Mouse (Mus musculus) megakaryocyte, adult 5-6 weeks (primary cell): ENCODE data around the gene Zfp277. TPM values are rescaled to one million over a fixed set of nuclear protein-coding genes. Genes with fewer than 3 reads are reported as not detected.

Source experiments
- ATAC-seq: 2 replicates; pipeline ENCODE4 v1.8.0; 2016; ENCODE audit warnings: mild to moderate bottlenecking, inconsistent platforms; ENCODE audit not compliant: poor library complexity, severe bottlenecking
- total RNA-seq, 2 experiments: library from RNA; stranded (forward) in 1 of 2; stranded (reverse) in 1 of 2; fragments of 153-499, 151-499 nt in 1 of 2; fragments of 221-1000, 200-1000 nt in 1 of 2; gene quantifications; 2 replicates each; pipeline versions ENCODE4 v1.2.3 to v1.2.4; 2015 to 2017

Zfp277 gene
- 38.3 and 44.2 TPM in 2 replicates for total RNA-seq (2015)
- 43.9 and 44.6 TPM in 2 replicates for total RNA-seq (2017)

DNA sequence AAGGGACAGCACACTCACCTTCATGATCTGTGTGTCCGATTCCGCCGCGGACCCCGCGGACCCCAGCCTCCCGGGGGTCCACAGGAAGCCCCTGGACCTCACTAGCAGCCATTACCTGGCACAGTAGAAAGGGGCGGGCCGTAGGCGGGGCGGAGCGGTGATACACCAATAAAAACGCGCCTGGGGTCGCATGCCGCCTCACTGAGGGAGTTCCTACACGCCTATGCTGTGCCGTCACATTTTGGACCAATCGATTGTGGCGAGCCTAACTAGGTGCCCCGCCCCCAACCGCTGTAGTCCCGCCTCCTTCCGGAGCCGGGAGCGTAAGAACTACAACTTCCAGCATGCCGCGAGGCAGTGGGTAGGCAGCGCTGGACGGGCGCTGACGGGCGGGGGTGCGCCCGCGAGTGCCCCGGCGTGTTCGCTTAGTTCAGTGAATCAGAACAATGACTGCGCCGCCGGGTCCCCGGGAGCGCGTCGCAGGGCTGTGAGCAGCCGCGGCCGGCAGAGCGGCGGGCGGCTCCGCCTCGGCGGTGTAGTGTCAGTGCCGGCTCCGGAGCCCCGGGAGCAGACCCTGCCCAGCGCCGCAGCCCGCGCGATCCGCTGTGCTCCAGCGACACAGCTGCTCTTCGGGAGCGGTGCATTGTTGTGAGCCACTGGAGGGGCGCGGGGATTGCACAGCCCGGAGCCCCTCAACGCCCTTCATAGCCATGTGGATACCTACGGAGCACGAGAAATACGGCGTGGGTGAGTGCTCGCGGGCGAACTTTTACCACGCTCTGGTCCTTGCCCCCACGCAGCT is at the start of gene Zfp277, which contains the start of gene Dock4:
Gene Zfp277 (minus strand): TSS at position 255 of the 802 bp plus-strand sequence.
Gene Dock4 (plus strand): TSS at position 305 of the 802 bp plus-strand sequence.
- peak; percentile 91 for ATAC-seq

DNA sequence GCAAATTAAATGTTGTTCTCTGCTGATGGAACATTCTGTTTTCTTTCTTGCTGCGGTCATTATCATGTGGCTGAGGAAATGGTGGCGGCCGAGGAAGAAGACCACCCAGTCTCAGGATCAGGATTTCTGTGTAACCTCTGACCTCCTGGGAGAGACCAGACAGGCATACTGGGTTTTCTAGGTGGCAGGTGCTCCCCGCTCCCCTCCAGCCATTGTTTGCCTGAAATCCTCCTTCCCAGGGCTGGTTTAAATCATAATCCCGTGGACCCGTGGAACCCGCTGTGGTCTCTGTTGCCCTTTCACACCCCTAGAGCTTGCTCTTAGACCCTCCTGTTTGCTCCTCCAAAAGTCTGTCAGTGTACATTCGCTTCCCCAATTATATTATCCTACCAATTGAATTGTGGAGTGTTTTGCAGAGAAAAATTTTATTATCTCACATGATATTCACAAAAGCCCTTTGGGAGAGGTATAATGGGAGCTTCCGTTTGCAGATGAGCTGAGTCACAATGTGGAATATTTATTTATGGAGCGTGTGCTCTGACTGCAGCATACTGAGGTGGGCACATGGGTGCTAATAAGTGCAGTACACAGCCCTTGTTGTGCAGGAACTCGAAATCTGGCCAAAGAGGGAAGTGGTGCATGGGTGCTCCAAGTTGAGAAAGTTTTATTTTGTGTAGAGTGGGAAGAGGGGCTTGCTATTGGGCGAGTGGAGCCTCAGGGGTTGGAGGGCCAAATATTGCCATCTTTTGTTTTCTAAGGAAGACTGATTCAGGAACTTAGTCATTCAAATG is 40.5 kb upstream of the Zfp277 start:
- ATAC-seq, result peak; percentile 54; the same call in 1 of the 2 replicates

DNA sequence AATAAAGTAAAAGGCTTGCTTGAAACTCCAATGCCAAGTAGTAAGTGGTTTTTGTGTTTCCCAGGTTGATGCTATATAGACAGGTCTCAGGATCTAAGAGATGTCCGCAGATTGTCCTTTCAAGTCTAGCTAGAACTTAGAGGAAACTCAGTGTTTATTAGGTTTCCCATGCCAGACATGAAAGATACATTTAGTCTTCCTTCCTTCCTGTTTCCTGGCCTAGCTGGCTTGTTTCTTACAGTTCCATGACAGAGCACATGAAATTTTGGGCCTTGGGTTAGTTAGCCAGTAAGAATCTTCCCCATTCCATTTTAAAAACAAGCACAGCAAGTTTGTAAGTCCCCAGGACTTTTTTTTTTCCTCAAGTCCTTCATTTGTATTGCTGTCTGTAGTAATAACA is 39.5 kb upstream of the Zfp277 start:
- ATAC-seq, result no peak

DNA sequence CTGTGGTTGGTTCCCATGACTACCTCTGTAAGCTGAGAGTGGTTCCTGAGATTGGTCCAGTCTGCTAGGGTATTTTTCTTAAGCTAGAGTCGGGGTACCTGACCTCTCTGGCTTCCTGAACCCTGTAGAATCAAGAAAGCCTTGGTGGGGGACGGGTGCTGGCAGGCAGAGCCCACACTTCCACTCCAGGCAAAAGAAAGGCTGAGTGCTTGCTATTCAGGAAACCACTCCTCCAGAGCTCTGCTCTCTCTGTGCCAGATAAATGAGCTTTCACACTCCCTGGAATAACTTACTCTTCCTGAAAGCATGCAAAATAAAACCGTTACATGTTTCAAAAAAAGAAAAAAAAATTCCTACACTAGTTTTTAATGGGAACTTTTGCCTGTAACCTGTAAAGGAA is 38.5 kb upstream of the Zfp277 start:
- no peak for ATAC-seq

DNA sequence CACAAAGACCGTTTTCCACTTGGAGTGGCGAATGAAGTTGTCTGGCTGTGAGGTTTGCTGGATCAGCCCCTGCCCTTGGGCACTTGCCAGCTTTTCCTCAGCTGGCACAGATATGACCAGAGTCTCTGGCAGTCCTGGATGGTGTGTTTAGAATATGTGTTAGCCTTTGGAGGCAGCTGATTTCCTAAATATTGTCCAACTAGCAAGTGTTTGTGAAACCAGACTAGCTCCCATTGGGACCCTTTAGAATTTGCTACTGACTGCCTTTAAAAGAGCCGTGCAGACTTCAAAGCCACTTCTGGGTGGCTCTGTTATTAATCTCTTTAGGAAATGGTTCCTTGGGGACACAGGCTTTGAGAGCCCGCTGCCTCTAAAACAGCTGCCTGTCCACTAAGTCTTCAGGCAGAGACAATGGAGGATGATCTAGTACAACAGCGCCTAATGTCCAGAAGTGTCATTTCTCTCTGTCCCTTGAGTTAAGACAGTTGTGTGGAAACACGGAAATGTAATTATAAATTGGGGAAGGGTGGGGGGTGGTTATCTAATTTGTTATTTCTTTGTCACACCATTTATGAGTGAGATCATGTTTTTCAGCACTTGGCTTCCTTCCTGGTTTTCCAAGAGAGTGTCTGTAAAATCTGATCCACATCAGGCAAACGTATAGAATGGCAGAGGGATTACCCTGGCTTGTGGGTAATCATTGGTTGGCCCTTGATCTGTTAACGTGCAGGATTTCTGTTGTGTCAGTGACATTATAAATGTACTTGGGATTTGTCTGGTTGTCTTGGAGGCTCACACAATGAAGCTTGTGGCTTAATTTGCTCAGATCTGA is 32.1 kb upstream of the Zfp277 start:
- ATAC-seq, result no peak

DNA sequence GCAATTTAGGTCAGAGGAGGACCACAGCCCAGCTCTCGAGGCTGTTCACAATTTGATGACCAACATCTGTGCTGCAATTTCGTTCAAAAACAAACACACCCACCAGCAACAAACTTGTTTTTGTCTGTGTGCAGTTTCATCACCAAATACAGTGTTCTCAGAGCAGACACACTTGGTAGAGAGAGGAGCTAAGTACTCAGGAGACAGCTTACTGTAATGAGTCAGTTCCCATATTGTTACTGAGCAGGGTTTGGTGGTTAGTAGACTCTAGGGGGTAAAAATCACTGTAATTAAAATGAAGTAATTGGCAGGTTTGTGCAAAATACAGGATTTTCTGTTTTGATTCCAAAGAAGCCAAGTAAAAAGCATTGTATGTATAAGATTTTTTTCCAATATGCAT is 28.0 kb upstream of the Zfp277 start:
- ATAC-seq, result no peak

DNA sequence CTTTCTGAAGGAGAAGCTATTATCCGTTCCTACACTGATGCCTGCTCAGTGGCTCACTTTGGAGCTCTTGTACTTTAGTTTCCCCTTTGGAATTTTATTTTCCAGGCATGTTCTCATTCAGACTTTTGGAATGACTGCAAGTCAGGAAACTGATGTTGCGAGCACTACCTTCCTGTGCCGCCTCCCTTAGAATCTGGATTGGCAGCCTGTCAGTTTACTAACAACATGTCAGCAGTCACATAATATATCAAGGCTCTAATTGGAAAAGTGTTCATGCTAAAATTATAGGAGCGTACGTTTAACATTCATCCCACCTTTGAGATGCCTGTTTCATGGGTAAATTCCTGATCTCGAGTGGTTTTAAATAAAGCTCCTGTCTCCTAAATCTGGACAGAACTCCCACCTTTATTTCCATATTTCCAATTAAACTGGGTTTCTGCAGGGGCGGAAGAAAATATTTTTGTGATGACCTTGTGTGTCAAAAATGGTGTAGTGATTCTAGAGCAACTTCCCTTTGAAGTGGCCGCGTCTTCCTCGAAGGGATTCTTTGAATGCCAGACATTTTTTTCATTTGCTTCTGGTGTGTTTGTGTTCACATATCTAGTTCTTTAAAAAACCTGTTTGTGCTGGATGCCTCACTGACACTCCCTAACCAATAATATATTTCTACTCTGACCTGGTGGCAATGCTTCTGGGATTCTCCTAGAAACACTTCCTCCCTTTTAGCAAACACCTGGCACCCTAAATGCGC is 26.1 kb upstream of the Zfp277 start:
- ATAC-seq, result no peak

DNA sequence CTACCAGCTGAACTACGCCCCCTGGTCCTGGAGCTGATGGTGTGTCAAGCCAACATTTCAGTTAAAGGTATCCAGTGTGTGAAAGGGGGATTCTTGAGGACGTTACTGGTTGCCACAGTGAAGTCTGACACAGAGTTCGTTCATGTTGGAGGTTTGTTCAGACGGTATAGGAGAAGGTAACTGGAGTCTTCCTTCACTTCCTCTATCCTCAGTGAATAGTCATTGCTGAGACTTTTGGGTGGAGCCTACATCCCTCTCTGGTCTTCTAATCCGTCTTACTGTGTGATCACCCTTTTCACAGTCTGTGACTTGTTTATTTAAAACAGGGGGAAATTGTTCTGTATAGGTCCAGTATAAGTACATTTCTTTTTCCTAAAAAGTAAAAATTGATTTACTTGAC is 23.3 kb upstream of the Zfp277 start:
- ATAC-seq, result peak; percentile 61

DNA sequence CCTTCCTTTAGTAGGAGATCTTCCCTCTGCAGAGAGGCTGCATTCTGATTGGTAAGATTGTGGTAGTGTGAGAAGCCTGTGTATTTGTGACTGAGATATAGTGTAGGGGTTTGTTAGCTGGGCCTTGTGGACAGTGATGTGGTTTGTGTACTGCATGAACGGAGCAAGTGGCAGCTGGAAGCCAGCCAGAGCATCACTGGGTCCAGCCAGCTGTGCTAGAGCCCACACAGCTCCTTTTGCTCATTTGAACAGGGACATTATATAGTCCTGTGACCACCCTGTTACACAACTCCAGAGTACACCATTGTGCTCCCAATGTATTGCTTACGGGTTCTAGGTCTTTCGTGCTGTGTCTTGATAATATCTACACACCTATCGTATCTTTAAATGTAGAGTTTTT is 22.5 kb upstream of the Zfp277 start:
- no peak for ATAC-seq

DNA sequence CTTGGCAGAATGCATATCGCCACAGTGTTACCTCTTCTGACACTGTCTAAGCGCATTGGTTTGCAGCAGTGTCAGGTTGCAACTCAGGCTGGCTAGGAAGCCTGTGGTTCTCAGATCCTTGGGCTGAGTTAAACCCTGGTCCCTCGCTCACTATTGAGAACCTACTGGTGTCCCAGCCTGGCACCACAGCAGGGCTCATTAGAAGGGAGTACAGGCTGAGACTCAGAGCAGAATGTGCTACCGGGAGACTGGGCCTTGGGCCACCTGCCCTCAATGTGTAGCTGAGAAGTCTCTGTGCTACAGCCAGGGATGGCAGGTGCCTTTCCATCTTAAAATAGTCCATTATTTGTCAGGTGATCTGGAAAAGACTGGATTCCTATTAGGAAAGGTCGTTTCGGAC is 18.6 kb upstream of the Zfp277 start:
- no peak for ATAC-seq

DNA sequence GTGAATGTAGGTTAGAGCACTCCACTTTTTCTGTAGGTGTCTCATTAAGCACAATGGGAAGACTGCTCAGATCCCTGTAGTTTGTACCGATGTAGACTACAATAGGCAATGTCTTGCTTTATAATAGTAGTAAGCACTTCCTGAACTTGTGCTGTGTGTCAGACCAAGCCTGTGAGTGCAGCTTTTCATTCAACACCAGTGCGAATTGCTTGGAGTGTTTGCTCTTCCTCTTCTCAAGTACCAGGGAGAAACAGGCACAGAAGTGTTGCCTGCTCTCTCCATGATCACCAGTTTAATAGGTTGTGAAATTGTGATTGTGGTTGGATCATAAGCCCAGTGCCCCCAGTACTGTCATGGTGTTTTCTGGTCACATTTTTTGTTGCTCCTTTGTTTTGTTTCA is 18.1 kb upstream of the Zfp277 start:
- no peak for ATAC-seq

DNA sequence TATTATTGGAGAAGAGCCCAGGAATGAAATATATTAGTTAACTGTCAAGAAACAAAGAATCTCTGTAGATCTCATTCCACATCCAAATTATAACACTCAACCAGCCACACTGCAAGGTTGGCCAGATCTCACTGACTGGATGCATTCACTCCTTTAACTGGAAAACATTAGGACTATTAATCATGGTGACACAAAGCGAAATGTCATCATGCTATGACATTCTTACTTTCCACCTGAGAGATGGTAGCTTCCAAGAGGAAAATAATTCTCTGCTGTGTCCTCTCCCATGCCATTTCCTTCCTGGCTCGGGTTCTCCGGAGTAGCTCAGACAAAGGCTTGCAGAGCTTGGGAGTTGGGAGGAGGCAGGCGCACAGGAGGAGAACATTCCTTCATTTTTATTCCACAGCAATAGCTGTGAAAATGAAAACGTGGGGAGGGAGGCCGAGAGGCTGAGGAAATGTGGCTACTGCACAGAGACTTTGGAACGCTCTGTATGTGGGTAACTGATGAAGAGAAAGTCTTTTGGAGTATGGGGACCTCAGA is 17.1 kb upstream of the Zfp277 start:
- no peak for ATAC-seq

DNA sequence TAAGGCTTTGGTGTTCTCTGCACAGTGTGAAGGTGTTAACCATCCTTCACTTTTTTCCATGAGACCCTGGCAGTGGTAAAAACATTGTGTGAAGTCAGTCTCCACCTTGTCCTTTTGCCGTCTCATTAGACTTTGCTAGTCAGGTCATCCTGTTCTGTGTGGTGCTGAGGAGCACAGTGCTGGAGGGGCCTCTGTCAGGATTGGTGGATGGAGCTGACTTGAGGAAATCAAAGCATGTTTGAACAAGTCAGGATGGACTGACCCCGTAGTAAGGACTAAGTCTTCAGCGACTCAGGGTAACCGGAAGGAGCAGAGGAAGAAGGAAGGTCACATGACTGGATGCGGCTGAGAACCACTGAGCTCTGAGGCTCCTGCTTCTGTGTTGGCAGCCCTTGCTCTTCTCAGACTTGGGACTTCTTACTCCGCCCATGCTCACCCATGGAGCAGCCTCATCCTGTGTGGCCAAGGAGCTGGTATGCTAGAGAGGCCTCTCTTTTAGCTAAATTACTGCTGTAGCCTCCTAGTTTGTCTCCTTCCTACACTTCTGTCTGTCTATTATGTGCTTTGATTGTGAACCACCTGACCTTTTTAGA is 14.1 kb upstream of the Zfp277 start:
- no peak for ATAC-seq

DNA sequence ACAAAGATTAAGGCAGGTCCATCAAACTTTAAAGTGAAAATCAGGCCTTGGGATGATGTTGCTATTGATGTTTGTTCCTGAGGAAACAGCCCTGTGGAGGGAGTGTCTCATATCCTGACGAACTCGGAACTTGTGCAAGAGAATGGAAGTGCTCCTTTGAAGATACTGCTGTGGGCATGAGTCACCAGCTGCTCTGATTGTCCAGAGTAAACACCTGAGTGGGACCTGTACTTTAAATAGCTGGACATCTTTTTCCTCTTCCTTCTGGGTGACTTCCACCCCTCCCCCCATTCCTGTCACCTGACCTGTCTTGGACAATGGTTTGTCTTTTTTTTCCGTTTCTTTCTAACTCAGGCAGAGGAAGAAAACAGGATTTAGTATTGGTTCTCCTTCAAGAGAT is 13.3 kb upstream of the Zfp277 start:
- no peak for ATAC-seq

DNA sequence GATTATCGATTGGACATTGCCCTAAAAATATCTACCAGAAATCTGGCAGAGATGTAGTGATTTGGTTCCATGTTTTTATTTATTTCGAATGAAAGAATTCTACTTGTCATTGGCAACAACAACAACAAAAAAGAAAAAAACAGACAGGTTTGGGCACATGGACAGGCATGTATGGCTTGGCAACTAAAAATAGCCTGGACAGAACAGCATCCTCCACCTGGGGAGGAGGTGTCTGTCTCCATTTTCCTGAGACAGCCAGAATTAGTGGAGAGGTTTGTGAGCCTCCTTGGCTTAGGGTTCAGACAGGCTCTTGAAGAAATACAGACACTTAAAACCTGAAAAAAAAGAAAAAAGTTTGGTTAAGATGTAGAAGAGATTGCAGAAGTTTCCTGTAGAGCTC is 10.8 kb upstream of the Zfp277 start:
- no peak for ATAC-seq

DNA sequence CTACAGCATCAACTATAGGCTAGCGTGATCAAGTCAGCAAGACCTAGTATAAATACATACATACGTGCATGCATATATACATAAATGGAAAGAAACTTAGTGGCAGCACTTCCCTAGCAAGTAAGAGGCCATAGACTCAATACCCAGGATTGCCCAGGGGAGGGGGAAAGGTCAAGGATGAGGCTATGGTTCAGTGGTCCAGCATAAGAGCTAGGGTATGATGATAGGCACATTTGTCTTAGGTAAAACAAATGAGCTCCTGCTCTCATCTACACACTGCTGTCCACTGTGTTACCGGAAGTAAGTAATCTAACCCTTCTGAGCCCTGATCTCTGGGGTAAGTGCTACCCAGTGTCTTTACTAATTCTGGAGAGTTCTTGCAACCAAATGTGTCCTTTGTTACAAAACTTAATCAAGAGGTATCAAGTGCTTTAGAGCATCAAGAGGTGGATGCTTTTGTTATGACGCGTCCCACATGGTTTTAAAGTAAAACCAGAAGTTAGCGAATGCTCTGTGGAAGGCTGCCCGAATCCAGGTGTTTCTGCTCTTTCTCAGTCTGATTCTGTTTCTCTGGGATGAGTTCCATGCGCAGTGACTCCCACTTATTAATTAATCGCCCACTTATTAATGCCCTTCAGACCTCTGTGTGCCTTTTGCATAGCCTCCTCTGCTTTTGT is 3.6 kb upstream of the Zfp277 start:
- ATAC-seq, result no peak

DNA sequence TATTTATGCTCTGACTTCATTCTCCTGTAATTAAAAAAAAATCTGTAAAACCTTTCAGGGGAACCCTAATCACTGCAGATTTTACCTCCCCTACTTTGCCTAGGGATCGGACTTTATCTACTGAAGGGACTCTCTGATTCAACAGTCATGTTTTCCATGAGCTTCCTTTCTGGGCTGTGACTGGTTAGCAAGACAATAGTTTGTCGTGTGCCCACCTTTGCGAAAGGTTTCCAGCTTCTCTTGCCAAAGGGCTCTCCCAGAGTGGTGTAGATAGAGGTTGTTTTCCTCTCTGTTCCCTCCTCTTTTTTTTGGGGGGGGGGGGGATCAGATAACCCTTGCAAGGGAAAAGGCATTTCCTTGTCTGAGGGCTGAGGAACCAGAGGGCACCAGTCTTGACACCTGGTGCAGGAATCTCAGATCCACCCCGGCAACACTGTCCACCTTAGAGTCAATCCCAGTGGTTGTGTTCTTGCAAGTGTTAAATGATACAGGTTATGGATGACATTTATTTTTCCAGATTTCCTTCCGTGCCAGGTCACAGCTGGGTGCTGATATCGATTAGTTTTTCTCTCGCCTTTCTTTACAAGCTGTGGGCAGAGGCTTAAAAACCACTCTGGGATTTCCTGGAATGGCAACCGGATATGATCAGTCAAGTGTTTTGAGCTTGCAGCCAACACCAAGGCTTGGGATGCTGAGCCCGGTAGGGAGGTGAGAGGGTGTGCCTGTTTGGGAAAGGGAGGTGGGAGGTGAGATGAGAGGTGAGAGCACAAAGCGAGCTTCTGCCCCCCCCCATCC is 2.1 kb upstream of the Zfp277 start:
- ATAC-seq, result no peak
